Mouse (Mus musculus): Measurements from ENCODE around the gene Ano6. TPM values are rescaled to one million over a fixed set of nuclear protein-coding genes. Genes with fewer than 3 reads are reported as not detected.

The Ano6 gene
- polyA plus RNA-seq, 1 experiment from 2014 or later = 53.8 TPM

DNA sequence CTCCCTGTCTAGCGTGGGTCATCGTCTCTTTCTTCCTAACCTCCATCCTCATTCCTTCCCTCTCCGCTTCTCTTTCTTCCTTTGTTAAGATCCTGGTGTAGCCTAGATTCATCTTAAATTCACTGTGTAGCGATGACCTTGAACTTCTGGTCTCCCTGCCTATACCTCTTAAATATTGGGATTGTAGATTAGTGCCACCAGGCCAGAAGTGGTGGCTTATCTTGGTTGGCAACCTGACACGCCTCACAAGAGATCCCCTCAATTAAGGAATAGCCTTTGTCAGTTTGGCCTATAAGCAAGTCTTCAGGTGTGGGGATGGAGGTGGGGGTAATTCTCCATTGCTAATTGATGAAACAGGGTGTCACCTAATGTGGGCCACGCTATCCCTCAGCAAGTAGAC, 107.8 kb downstream of the Ano6 start:
- Histone ChIP-seq H3K27me3 (replicated peaks) (no peaks in the 10 kb centered on the region), H3K4me2 (replicated peaks) (no peak overlapping the region), H3K27ac (no peak overlapping the region), H3K9ac (no peak overlapping the region), H3K9me3 (no peaks in the 10 kb centered on the region), H3K4me3 (replicated peaks) (no peak overlapping the region), H3K4me1 (replicated peaks) (no peaks in the 10 kb centered on the region; the same call in 1 of the 2 replicates), H3K36me3 (peaks cover 11% of the 10 kb centered on the region; the same call in 1 of the 2 replicates)
- WGBS = 92% methylated on average over 6 of the region's 6 CpGs
- ATAC-seq = no peak

GRCm38 (mm10) chr15:95902396-95902795, 111.8 kb downstream of the Ano6 start:
- Histone ChIP-seq H3K4me1 (replicated peaks) (peaks cover 21% of the 10 kb centered on the region), H3K4me3 (replicated peaks) (no peak overlapping the region), H3K27me3 (replicated peaks) (no peaks in the 10 kb centered on the region), H3K9ac (no peak overlapping the region), H3K9me3 (no peaks in the 10 kb centered on the region), H3K27ac (no peak overlapping the region), H3K36me3 (no peaks in the 10 kb centered on the region), H3K4me2 (replicated peaks) (no peak overlapping the region)
- no peak for ATAC-seq
- 86% methylated on average over 5 of the region's 5 CpGs for WGBS

GRCm38 (mm10) chr15:95904247-95904646, 113.6 kb downstream of the Ano6 start:
- no peaks in the 10 kb centered on the region for H3K9me3 ChIP-seq
- no peaks in the 10 kb centered on the region for H3K27me3 ChIP-seq (replicated peaks)
- H3K27ac ChIP-seq = no peak overlapping the region
- H3K36me3 ChIP-seq = no peaks in the 10 kb centered on the region
- 46% methylated on average over 14 of the region's 14 CpGs for WGBS
- peaks cover 25% of the 10 kb centered on the region for H3K4me1 ChIP-seq (replicated peaks)
- no peak for ATAC-seq
- no peak overlapping the region for H3K9ac ChIP-seq
- H3K4me3 ChIP-seq (replicated peaks) = no peak overlapping the region
- 0 out of 2 replicates have a peak overlapping the region, but pooled peaks have one; percentile 7 for H3K4me2 ChIP-seq (replicated peaks)

- no peak overlapping the region for H3K4me2 ChIP-seq (replicated peaks)
- peaks cover 27% of the 10 kb centered on the region for H3K4me1 ChIP-seq (replicated peaks)
- H3K4me3 ChIP-seq (replicated peaks) = no peak overlapping the region
- no peaks in the 10 kb centered on the region for H3K36me3 ChIP-seq
- WGBS = 50% methylated on average over 7 of the region's 7 CpGs
- ATAC-seq = peak; percentile 60
- no peaks in the 10 kb centered on the region for H3K9me3 ChIP-seq
- no peaks in the 10 kb centered on the region for H3K27me3 ChIP-seq (replicated peaks)
- 0 out of 2 replicates have a peak overlapping the region, but pooled peaks have one; percentile 45 for H3K27ac ChIP-seq
- no peak overlapping the region for H3K9ac ChIP-seq
These were observed 115.5 kb downstream of the Ano6 start for GRCm38 (mm10) chr15:95906017-95906749.

- Histone ChIP-seq H3K4me2 (replicated peaks) (no peak overlapping the region), H3K9me3 (no peaks in the 10 kb centered on the region), H3K36me3 (no peaks in the 10 kb centered on the region), H3K27me3 (replicated peaks) (no peaks in the 10 kb centered on the region), H3K4me1 (replicated peaks) (peaks cover 28% of the 10 kb centered on the region), H3K9ac (no peak overlapping the region), H3K4me3 (replicated peaks) (no peak overlapping the region), H3K27ac (peak overlapping the region; percentile 45)
- 85% methylated on average over 1 of the region's 1 CpGs for WGBS
- ATAC-seq = no peak
These were observed 116.2 kb downstream of the Ano6 start for GRCm38 (mm10) chr15:95906891-95907290.

DNA sequence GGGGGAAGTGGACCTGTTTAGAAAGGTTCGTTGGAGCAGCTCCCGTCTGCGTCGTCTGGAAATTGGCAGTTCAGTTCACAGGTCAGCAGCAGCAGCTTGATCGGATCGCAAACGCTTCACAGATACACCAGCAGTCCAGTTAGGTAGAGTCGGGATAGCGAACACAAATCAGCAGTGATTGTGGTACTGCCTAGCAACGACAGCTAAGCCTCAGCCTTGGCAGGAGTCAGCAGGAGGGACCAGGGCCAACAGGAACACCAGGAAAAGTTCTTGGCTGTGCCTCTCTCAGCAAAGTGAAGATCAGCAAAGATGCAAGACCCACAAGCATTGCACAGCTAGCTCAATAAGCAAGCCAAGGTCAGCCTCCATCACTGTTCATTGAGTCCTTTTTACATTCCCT, 116.7 kb downstream of the Ano6 start:
- Histone ChIP-seq H3K4me2 (replicated peaks) (no peak overlapping the region), H3K9ac (no peak overlapping the region), H3K9me3 (no peaks in the 10 kb centered on the region), H3K4me3 (replicated peaks) (no peak overlapping the region), H3K4me1 (replicated peaks) (peaks cover 28% of the 10 kb centered on the region), H3K27me3 (replicated peaks) (no peaks in the 10 kb centered on the region), H3K27ac (peak overlapping the region; percentile 45; the same call in 1 of the 2 replicates), H3K36me3 (no peaks in the 10 kb centered on the region)
- no peak for ATAC-seq
- WGBS = 62% methylated on average over 10 of the region's 10 CpGs

DNA sequence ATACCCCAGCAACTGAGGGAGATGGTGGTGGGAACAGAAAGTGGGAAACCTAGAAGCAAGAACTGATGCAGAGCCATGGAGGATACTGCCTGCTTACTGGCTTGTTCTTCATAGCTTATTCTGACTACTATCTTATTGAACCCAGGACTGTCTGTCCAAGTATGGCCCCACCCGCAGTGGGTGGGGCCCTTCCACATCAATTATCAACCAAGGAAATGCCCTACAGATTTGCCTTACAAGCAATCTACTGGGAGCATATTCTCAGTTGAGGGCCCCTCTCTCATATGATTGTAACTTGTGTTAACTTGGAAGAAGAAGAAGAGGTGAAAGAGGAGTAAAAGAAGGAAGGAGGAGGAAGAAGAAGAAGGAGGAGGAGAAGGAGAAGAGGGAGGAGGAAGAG, 117.3 kb downstream of the Ano6 start:
- H3K4me3 ChIP-seq (replicated peaks) = no peak overlapping the region
- H3K4me1 ChIP-seq (replicated peaks) = peaks cover 28% of the 10 kb centered on the region
- H3K9me3 ChIP-seq = no peaks in the 10 kb centered on the region
- no peaks in the 10 kb centered on the region for H3K27me3 ChIP-seq (replicated peaks)
- no peaks in the 10 kb centered on the region for H3K36me3 ChIP-seq
- WGBS = 96% methylated on average over 1 of the region's 1 CpGs
- H3K4me2 ChIP-seq (replicated peaks) = no peak overlapping the region
- peak; percentile 45; the same call in 1 of the 2 replicates for ATAC-seq
- H3K27ac ChIP-seq = no peak overlapping the region
- no peak overlapping the region for H3K9ac ChIP-seq

DNA sequence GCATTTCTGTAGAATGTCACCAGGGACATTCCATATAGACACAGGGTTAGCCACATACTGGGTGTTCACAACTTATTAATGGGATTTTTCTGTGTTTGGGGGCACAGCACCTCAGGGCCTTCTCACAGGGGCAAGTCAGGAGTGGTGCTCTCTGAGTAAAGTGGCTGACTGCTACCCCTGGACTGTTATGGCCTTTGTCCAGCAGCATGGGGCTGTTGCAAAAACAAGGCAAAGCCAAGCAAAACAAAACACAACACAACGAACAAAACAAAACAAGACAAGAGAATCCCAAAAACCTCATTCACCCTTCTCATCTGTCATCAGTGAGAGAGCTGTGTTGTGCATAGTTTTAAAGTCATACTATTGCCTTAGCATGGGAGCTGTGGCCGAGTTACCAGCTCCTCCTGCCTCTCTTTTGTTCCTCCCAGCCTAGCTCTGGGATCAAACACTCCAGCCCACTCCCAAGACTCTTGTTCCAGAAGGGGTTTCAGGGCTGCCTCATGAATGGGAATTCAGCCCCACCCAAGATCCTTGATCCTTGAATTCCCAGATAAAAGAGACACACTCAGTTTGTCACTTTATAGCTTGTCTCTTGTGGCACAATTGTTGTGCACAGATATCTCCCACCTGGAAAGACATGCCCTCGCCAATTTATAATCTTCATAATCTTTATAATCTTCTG, 119.6 kb downstream of the Ano6 start:
- 62% methylated on average over 3 of the region's 3 CpGs for WGBS
- Histone ChIP-seq H3K36me3 (peaks cover 4% of the 10 kb centered on the region; the same call in 1 of the 2 replicates), H3K9ac (no peak overlapping the region), H3K27ac (no peak overlapping the region), H3K4me1 (replicated peaks) (peaks cover 25% of the 10 kb centered on the region), H3K27me3 (replicated peaks) (no peaks in the 10 kb centered on the region), H3K4me3 (replicated peaks) (no peak overlapping the region), H3K9me3 (no peaks in the 10 kb centered on the region), H3K4me2 (replicated peaks) (no peak overlapping the region)
- ATAC-seq = no peak

DNA sequence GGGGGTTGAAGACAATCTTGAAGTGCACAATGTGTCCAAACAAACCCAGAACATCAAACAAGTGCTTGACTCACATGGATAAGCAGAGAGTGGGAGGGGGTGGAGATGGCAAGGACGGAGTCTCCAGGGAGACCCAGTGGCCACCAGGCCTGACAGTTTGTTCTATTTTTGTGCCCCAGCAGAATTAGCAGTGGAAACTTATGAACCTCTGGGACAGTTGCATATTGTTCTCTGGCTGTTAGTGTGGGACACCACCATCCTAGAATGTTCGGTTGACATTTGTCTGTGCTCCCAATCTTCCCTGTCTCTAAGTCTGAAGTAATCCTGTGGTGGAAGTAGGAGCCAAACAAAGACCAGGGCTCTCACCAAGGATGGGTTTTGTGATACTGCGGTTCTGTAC, 124.3 kb downstream of the Ano6 start:
- peaks cover 10% of the 10 kb centered on the region; the same call in 1 of the 2 replicates for H3K36me3 ChIP-seq
- no peaks in the 10 kb centered on the region for H3K27me3 ChIP-seq (replicated peaks)
- H3K27ac ChIP-seq = no peak overlapping the region
- no peak overlapping the region for H3K4me2 ChIP-seq (replicated peaks)
- H3K4me1 ChIP-seq (replicated peaks) = peaks cover 4% of the 10 kb centered on the region
- no peak overlapping the region for H3K4me3 ChIP-seq (replicated peaks)
- H3K9me3 ChIP-seq = no peaks in the 10 kb centered on the region
- no peak for ATAC-seq
- 81% methylated on average over 3 of the region's 3 CpGs for WGBS
- no peak overlapping the region for H3K9ac ChIP-seq

DNA sequence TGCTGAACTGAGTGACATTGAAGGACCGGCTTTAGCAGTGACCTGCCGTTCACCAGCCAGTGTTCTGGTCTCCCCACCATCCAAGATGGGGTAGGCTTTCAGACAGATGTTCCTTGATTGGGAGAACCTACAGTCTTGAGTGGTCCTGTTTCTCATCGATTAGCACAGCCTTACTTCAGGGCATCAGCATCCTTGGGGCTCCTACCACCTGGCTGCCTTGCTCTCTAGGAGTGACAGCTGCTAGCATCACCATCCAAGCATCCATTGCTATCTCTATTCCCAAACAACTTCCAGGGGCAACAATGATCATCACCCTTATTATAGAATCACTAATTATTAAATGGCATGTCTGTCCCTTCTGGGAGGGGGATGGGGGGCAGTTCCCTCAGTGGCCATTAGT, 124.8 kb downstream of the Ano6 start:
- Histone ChIP-seq H3K27ac (no peak overlapping the region), H3K4me1 (replicated peaks) (peaks cover 4% of the 10 kb centered on the region), H3K36me3 (peaks cover 10% of the 10 kb centered on the region; the same call in 1 of the 2 replicates), H3K9me3 (no peaks in the 10 kb centered on the region), H3K4me3 (replicated peaks) (no peak overlapping the region), H3K9ac (no peak overlapping the region), H3K27me3 (replicated peaks) (no peaks in the 10 kb centered on the region), H3K4me2 (replicated peaks) (no peak overlapping the region)
- no peak for ATAC-seq
- 91% methylated on average over 3 of the region's 3 CpGs for WGBS

DNA sequence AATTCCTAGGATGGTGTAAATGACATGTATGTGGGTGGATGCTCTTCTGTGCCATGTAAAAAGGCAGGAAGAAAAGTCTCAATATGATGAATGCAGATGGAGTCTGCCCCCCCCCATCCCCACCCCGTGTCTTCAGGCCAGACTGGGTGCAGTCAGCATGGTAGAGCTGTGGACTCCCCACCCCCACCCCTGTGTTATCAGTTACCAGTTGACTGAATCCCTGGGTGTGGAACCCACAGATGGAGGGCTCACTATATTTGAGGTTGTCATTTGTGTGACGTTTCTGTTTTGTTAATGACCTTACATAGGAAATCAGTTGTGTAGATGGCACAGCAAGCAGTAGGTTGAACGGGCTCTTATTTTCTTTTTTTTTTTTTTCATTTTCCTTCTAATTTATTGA, 126.7 kb downstream of the Ano6 start:
- Histone ChIP-seq H3K9ac (no peak overlapping the region), H3K4me3 (replicated peaks) (no peak overlapping the region), H3K9me3 (no peaks in the 10 kb centered on the region), H3K27me3 (replicated peaks) (no peaks in the 10 kb centered on the region), H3K27ac (no peak overlapping the region), H3K4me1 (replicated peaks) (no peaks in the 10 kb centered on the region; the same call in 1 of the 2 replicates), H3K4me2 (replicated peaks) (no peak overlapping the region), H3K36me3 (peaks cover 10% of the 10 kb centered on the region; the same call in 1 of the 2 replicates)
- 90% methylated on average over 3 of the region's 3 CpGs for WGBS
- ATAC-seq = no peak

DNA sequence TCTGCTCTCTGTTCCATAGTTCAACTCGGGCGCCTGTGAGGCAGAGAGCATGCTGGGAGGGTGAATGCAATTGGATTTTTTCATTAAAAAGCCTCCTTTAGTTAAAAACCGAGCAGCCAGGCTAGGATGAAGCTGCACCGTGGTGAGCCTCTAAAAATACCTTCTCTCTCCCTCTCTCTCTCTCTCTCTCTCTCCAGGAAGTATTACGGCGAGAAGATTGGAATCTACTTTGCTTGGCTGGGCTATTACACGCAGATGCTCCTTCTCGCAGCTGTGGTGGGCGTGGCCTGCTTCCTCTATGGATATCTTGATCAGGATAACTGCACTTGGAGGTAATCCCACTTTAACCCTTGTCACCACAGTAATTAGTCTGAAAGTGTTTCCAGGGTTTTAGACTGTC, 129.4 kb downstream of the Ano6 start:
- WGBS = 56% methylated on average over 9 of the region's 9 CpGs
- Histone ChIP-seq H3K9me3 (no peaks in the 10 kb centered on the region), H3K4me3 (replicated peaks) (no peak overlapping the region), H3K4me2 (replicated peaks) (no peak overlapping the region), H3K27me3 (replicated peaks) (no peaks in the 10 kb centered on the region), H3K27ac (0 out of 2 replicates have a peak overlapping the region, but pooled peaks have one; percentile 9), H3K4me1 (replicated peaks) (no peaks in the 10 kb centered on the region; the same call in 1 of the 2 replicates), H3K9ac (no peak overlapping the region), H3K36me3 (peaks cover 6% of the 10 kb centered on the region; the same call in 1 of the 2 replicates)
- no peak for ATAC-seq
